Mouse (Mus musculus): ENCODE measurements around the gene Nprl2.

- TF ChIP-seq CTCF (IDR thresholded peaks at IDR 0.05; ENCODE audit: low read depth) (no peak), EP300 (IDR thresholded peaks at IDR 0.05; ENCODE audit: low read depth) (no peak)
Measured at GRCm38 (mm10) chr9:107544729-107545128, 2.7 kb downstream of the Nprl2 start.
